Mouse (Mus musculus): ENCODE results near the gene Elf1. TPM values are rescaled to one million over a fixed set of nuclear protein-coding genes. Genes with fewer than 3 reads are reported as not detected.

Gene Elf1
- total and polyA plus RNA-seq, 2 experiments from 2014 or later = 2.1 to 7.2 TPM

- no peak for TF ChIP-seq CTCF (IDR thresholded peaks at IDR 0.05)
- Histone ChIP-seq H3K4me1 (ENCODE audit: insufficient read depth, low read length) (no peaks in the 10 kb centered on the region), H3K9ac (replicated peaks; ENCODE audit: low read length, poor library complexity, severe bottlenecking) (no peak overlapping the region), H3K27ac (ENCODE audit: low read depth, low read length) (no peak overlapping the region), H3K27me3 (ENCODE audit: insufficient read depth, low read length) (no peaks in the 10 kb centered on the region), H3K9me3 (ENCODE audit: low read length) (no peaks in the 10 kb centered on the region), H3K4me2 (ENCODE audit: low read depth, low read length, poor library complexity, severe bottlenecking) (no peak overlapping the region), H3K36me3 (ENCODE audit: insufficient read depth, low read length) (no peaks in the 10 kb centered on the region), H3K4me3 (ENCODE audit: low read depth, low read length) (no peak overlapping the region)
- DNase-seq (ENCODE audit: low spot score) (no peak), ATAC-seq (ENCODE audit: low FRiP score) (no peak)
- 61% methylated on average over 3 of the region's 3 CpGs for WGBS
Measured at GRCm38 (mm10) chr14:79536837-79537236, 55.8 kb downstream of the Elf1 start.

GRCm38 (mm10) chr14:79537463-79537862, 56.5 kb downstream of the Elf1 start:
- no peaks in the 10 kb centered on the region for H3K27me3 ChIP-seq (ENCODE audit: insufficient read depth, low read length)
- no peak overlapping the region for H3K4me2 ChIP-seq (ENCODE audit: low read depth, low read length, poor library complexity, severe bottlenecking)
- ATAC-seq (ENCODE audit: low FRiP score) (no peak), DNase-seq (ENCODE audit: low spot score) (no peak)
- no peak overlapping the region for H3K27ac ChIP-seq (ENCODE audit: low read depth, low read length)
- H3K9me3 ChIP-seq (ENCODE audit: low read length) = no peaks in the 10 kb centered on the region
- no peaks in the 10 kb centered on the region for H3K4me1 ChIP-seq (ENCODE audit: insufficient read depth, low read length)
- no peaks in the 10 kb centered on the region for H3K36me3 ChIP-seq (ENCODE audit: insufficient read depth, low read length)
- no peak overlapping the region for H3K9ac ChIP-seq (replicated peaks; ENCODE audit: low read length, poor library complexity, severe bottlenecking)
- TF ChIP-seq CTCF (IDR thresholded peaks at IDR 0.05) = no peak
- H3K4me3 ChIP-seq (ENCODE audit: low read depth, low read length) = no peak overlapping the region
- 92% methylated on average over 5 of the region's 5 CpGs for WGBS

GRCm38 (mm10) chr14:79537921-79538320, 56.9 kb downstream of the Elf1 start:
- H3K27ac ChIP-seq (ENCODE audit: low read depth, low read length) = no peak overlapping the region
- no peak for TF ChIP-seq CTCF (IDR thresholded peaks at IDR 0.05)
- no peak overlapping the region for H3K4me3 ChIP-seq (ENCODE audit: low read depth, low read length)
- no peak overlapping the region for H3K9ac ChIP-seq (replicated peaks; ENCODE audit: low read length, poor library complexity, severe bottlenecking)
- ATAC-seq (ENCODE audit: low FRiP score) = no peak
- DNase-seq (ENCODE audit: low spot score) = no peak
- no peaks in the 10 kb centered on the region for H3K27me3 ChIP-seq (ENCODE audit: insufficient read depth, low read length)
- no peaks in the 10 kb centered on the region for H3K36me3 ChIP-seq (ENCODE audit: insufficient read depth, low read length)
- H3K9me3 ChIP-seq (ENCODE audit: low read length) = no peaks in the 10 kb centered on the region
- no peaks in the 10 kb centered on the region for H3K4me1 ChIP-seq (ENCODE audit: insufficient read depth, low read length)
- H3K4me2 ChIP-seq (ENCODE audit: low read depth, low read length, poor library complexity, severe bottlenecking) = no peak overlapping the region

GRCm38 (mm10) chr14:79541606-79542005, 60.6 kb downstream of the Elf1 start:
- TF ChIP-seq CTCF (IDR thresholded peaks at IDR 0.05) = no peak
- ATAC-seq (ENCODE audit: low FRiP score) (no peak), DNase-seq (ENCODE audit: low spot score) (no peak)
- no peaks in the 10 kb centered on the region for H3K4me1 ChIP-seq (ENCODE audit: insufficient read depth, low read length)
- H3K4me3 ChIP-seq (ENCODE audit: low read depth, low read length) = no peak overlapping the region
- no peaks in the 10 kb centered on the region for H3K36me3 ChIP-seq (ENCODE audit: insufficient read depth, low read length)
- no peaks in the 10 kb centered on the region for H3K9me3 ChIP-seq (ENCODE audit: low read length)
- no peaks in the 10 kb centered on the region for H3K27me3 ChIP-seq (ENCODE audit: insufficient read depth, low read length)
- no peak overlapping the region for H3K4me2 ChIP-seq (ENCODE audit: low read depth, low read length, poor library complexity, severe bottlenecking)
- no peak overlapping the region for H3K27ac ChIP-seq (ENCODE audit: low read depth, low read length)
- no peak overlapping the region for H3K9ac ChIP-seq (replicated peaks; ENCODE audit: low read length, poor library complexity, severe bottlenecking)

GRCm38 (mm10) chr14:79549343-79549742, 68.3 kb downstream of the Elf1 start:
- Histone ChIP-seq H3K27me3 (ENCODE audit: insufficient read depth, low read length) (no peaks in the 10 kb centered on the region), H3K9me3 (ENCODE audit: low read length) (no peaks in the 10 kb centered on the region), H3K4me2 (ENCODE audit: low read depth, low read length, poor library complexity, severe bottlenecking) (no peak overlapping the region), H3K9ac (replicated peaks; ENCODE audit: low read length, poor library complexity, severe bottlenecking) (no peak overlapping the region), H3K4me1 (ENCODE audit: insufficient read depth, low read length) (no peaks in the 10 kb centered on the region), H3K4me3 (ENCODE audit: low read depth, low read length) (no peak overlapping the region), H3K36me3 (ENCODE audit: insufficient read depth, low read length) (no peaks in the 10 kb centered on the region), H3K27ac (ENCODE audit: low read depth, low read length) (no peak overlapping the region)
- WGBS = 81% methylated on average over 7 of the region's 7 CpGs
- ATAC-seq (ENCODE audit: low FRiP score) (no peak), DNase-seq (ENCODE audit: low spot score) (no peak)
- TF ChIP-seq CTCF (IDR thresholded peaks at IDR 0.05) = no peak

- Histone ChIP-seq H3K9me3 (ENCODE audit: low read length) (no peaks in the 10 kb centered on the region), H3K4me3 (ENCODE audit: low read depth, low read length) (no peak overlapping the region), H3K9ac (replicated peaks; ENCODE audit: low read length, poor library complexity, severe bottlenecking) (no peak overlapping the region), H3K27ac (ENCODE audit: low read depth, low read length) (no peak overlapping the region), H3K27me3 (ENCODE audit: insufficient read depth, low read length) (no peaks in the 10 kb centered on the region), H3K4me1 (ENCODE audit: insufficient read depth, low read length) (no peaks in the 10 kb centered on the region), H3K4me2 (ENCODE audit: low read depth, low read length, poor library complexity, severe bottlenecking) (no peak overlapping the region), H3K36me3 (ENCODE audit: insufficient read depth, low read length) (no peaks in the 10 kb centered on the region)
- no peak for TF ChIP-seq CTCF (IDR thresholded peaks at IDR 0.05)
- ATAC-seq (ENCODE audit: low FRiP score) = no peak
- no peak for DNase-seq (ENCODE audit: low spot score)
- 93% methylated on average over 2 of the region's 2 CpGs for WGBS
Measured at GRCm38 (mm10) chr14:79551929-79552328, 70.9 kb downstream of the Elf1 start.

GRCm38 (mm10) chr14:79552854-79553253, 71.9 kb downstream of the Elf1 start:
- H3K9ac ChIP-seq (replicated peaks; ENCODE audit: low read length, poor library complexity, severe bottlenecking) = no peak overlapping the region
- H3K27me3 ChIP-seq (ENCODE audit: insufficient read depth, low read length) = no peaks in the 10 kb centered on the region
- H3K4me1 ChIP-seq (ENCODE audit: insufficient read depth, low read length) = no peaks in the 10 kb centered on the region
- H3K9me3 ChIP-seq (ENCODE audit: low read length) = no peaks in the 10 kb centered on the region
- no peak overlapping the region for H3K27ac ChIP-seq (ENCODE audit: low read depth, low read length)
- no peak for DNase-seq (ENCODE audit: low spot score)
- H3K4me2 ChIP-seq (ENCODE audit: low read depth, low read length, poor library complexity, severe bottlenecking) = no peak overlapping the region
- no peak for TF ChIP-seq CTCF (IDR thresholded peaks at IDR 0.05)
- no peaks in the 10 kb centered on the region for H3K36me3 ChIP-seq (ENCODE audit: insufficient read depth, low read length)
- ATAC-seq (ENCODE audit: low FRiP score) = no peak
- no peak overlapping the region for H3K4me3 ChIP-seq (ENCODE audit: low read depth, low read length)
- 100% methylated on average over 1 of the region's 1 CpGs for WGBS
